Comparison of ENCODE assay signal across 8 mouse cellular contexts in genomic region chr3:138142733-138143314, GRCm38 (mm10). TPM values are rescaled to one million over a fixed set of nuclear protein-coding genes. Genes with fewer than 3 reads are reported as not detected.
DNase-seq lines count a peak whose midpoint lies in the region; ATAC-seq and TF ChIP-seq lines count a peak whose summit lies in the region.

No protein-coding gene starts in this region.

- no peak for DNase-seq in kidney, adult 18-20 months
- peak; percentile 7 for DNase-seq in brain, embryonic 14.5 days (ENCODE audit: low read depth)
- DNase-seq in midbrain, embryonic 14.5 days = peak; percentile 2
- DNase-seq in cerebellum, adult 11-12 months = no peak
- DNase-seq in thymus, adult 18-20 months = no peak

- H3K27me3 ChIP-seq in kidney, embryonic 14.5 days (ENCODE audit: control insufficient read depth, insufficient read depth, low read length) = no peaks in the 10 kb centered on the region
- H3K27me3 ChIP-seq in hindbrain, embryonic 13.5 days = no peaks in the 10 kb centered on the region
- no peaks in the 10 kb centered on the region for H3K27me3 ChIP-seq in midbrain, embryonic 14.5 days (ENCODE audit: control insufficient read depth, insufficient read depth, low read length)

- H3K27ac ChIP-seq in kidney, embryonic 14.5 days (ENCODE audit: low read depth, low read length) = peak overlapping the region; percentile 100
- peak overlapping the region; percentile 97 for H3K27ac ChIP-seq in hindbrain, embryonic 13.5 days
- peak overlapping the region; percentile 97 for H3K27ac ChIP-seq in midbrain, embryonic 14.5 days (replicated peaks; ENCODE audit: low read depth, low read length)

- no peak for ATAC-seq in kidney, embryonic 14.5 days (ENCODE audit: low FRiP score, low TSS enrichment)
- no peak for ATAC-seq in hindbrain, embryonic 13.5 days (ENCODE audit: low FRiP score)
- ATAC-seq in midbrain, embryonic 14.5 days (ENCODE audit: low FRiP score, low TSS enrichment) = no peak
- no peak for ATAC-seq in megakaryocyte progenitor cell, adult 5-6 weeks (replicated peaks; ENCODE audit: poor library complexity)

- H3K9ac ChIP-seq in kidney, embryonic 14.5 days (ENCODE audit: low read depth, low read length) = peak overlapping the region; percentile 82
- H3K9ac ChIP-seq in hindbrain, embryonic 13.5 days = peak overlapping the region; percentile 70
- peak overlapping the region; percentile 72 for H3K9ac ChIP-seq in midbrain, embryonic 14.5 days (replicated peaks; ENCODE audit: low read length)

- 6% methylated on average over 12 of the region's 12 CpGs for WGBS in kidney, embryonic 14.5 days
- 8% methylated on average over 12 of the region's 12 CpGs for WGBS in hindbrain, embryonic 13.5 days
- WGBS in midbrain, embryonic 14.5 days = 9% methylated on average over 12 of the region's 12 CpGs

- H3K4me2 ChIP-seq in kidney, embryonic 14.5 days (replicated peaks; ENCODE audit: low read depth, low read length) = peak overlapping the region; percentile 62
- peak overlapping the region; percentile 76 for H3K4me2 ChIP-seq in hindbrain, embryonic 13.5 days
- peak overlapping the region; percentile 71 for H3K4me2 ChIP-seq in midbrain, embryonic 14.5 days (ENCODE audit: low read length)

- no peaks in the 10 kb centered on the region for H3K36me3 ChIP-seq in kidney, embryonic 14.5 days (ENCODE audit: control insufficient read depth, insufficient read depth, low read length)
- no peaks in the 10 kb centered on the region for H3K36me3 ChIP-seq in hindbrain, embryonic 13.5 days
- no peaks in the 10 kb centered on the region for H3K36me3 ChIP-seq in midbrain, embryonic 14.5 days (ENCODE audit: control insufficient read depth, insufficient read depth, low read length)

- H3K4me3 ChIP-seq in kidney, embryonic 14.5 days (ENCODE audit: low read length) = peak overlapping the region; percentile 61
- H3K4me3 ChIP-seq in hindbrain, embryonic 13.5 days = peak overlapping the region; percentile 61
- H3K4me3 ChIP-seq in midbrain, embryonic 14.5 days (replicated peaks; ENCODE audit: low read depth, low read length) = peak overlapping the region; percentile 60

- TF ChIP-seq POLR2A in brain, embryonic 14.5 days (IDR thresholded peaks at IDR 0.05; ENCODE audit: borderline replicate concordance, extremely low read depth, insufficient read depth, insufficient read length, poor library complexity, severe bottlenecking) = no peak

- no peaks in the 10 kb centered on the region for H3K9me3 ChIP-seq in kidney, embryonic 14.5 days (ENCODE audit: control insufficient read depth, low read length)
- H3K9me3 ChIP-seq in hindbrain, embryonic 13.5 days = no peaks in the 10 kb centered on the region
- H3K9me3 ChIP-seq in midbrain, embryonic 14.5 days (ENCODE audit: control insufficient read depth, low read length) = no peaks in the 10 kb centered on the region

- TF ChIP-seq CTCF in brain, embryonic 14.5 days (IDR thresholded peaks at IDR 0.05; ENCODE audit: borderline replicate concordance, extremely low read depth, insufficient read depth, insufficient read length) = no peak

- 0 out of 2 replicates have a peak, but pooled peaks cover 2% of the 10 kb centered on the region for H3K4me1 ChIP-seq in kidney, embryonic 14.5 days (ENCODE audit: control insufficient read depth, insufficient read depth, low read length)
- H3K4me1 ChIP-seq in hindbrain, embryonic 13.5 days (replicated peaks) = peaks cover 4% of the 10 kb centered on the region
- H3K4me1 ChIP-seq in midbrain, embryonic 14.5 days (ENCODE audit: control insufficient read depth, insufficient read depth, low read length) = peaks cover 5% of the 10 kb centered on the region

RNA-seq across cellular contexts. Expression of gene Trmt10a, which starts 0.4 kb away (rescaled TPM):
- polyA plus RNA-seq in kidney, embryonic 14.5 days (2014; fragmentation: Nextera tagmentation; extraction: Ambion mirVana) = 15.7 and 15.8 TPM in 2 replicates
- polyA plus RNA-seq in brain, embryonic 14.5 days (2012; rRNA removed) = 6.6 and 7.3 TPM in 2 replicates
- polyA plus RNA-seq in hindbrain, embryonic 13.5 days (2015; fragmentation: Nextera tagmentation; extraction: Ambion mirVana) = 8.1 TPM in 2 replicates
- polyA plus RNA-seq in midbrain, embryonic 14.5 days (2014; fragmentation: Nextera tagmentation; extraction: Ambion mirVana) = 7.6 and 10.1 TPM in 2 replicates
- 5.6 and 8.2 TPM in 2 replicates for total RNA-seq in megakaryocyte progenitor cell, adult 5-6 weeks (2015)
- total RNA-seq in megakaryocyte progenitor cell, adult 5-6 weeks (2017) = 10.7 and 25.7 TPM in 2 replicates

RNA-seq across cellular contexts. Expression of gene Mttp, which starts 1.9 kb away (rescaled TPM):
- polyA plus RNA-seq in kidney, embryonic 14.5 days (2014; fragmentation: Nextera tagmentation; extraction: Ambion mirVana) = 7.5 and 7.6 TPM in 2 replicates
- polyA plus RNA-seq in brain, embryonic 14.5 days (2012; rRNA removed) = 4.7 and 4.9 TPM in 2 replicates
- 9.4 and 10.0 TPM in 2 replicates for polyA plus RNA-seq in hindbrain, embryonic 13.5 days (2015; fragmentation: Nextera tagmentation; extraction: Ambion mirVana)
- polyA plus RNA-seq in midbrain, embryonic 14.5 days (2014; fragmentation: Nextera tagmentation; extraction: Ambion mirVana) = 6.6 and 7.0 TPM in 2 replicates
- 3.1 and 4.5 TPM in 2 replicates for total RNA-seq in megakaryocyte progenitor cell, adult 5-6 weeks (2015)
- 2.0 and 5.6 TPM in 2 replicates for total RNA-seq in megakaryocyte progenitor cell, adult 5-6 weeks (2017)

RNA-seq across cellular contexts. Expression of gene 4930579F01Rik, which starts 50.8 kb away (rescaled TPM):
- 0.11 and 0.12 TPM in 2 replicates for polyA plus RNA-seq in kidney, embryonic 14.5 days (2014; fragmentation: Nextera tagmentation; extraction: Ambion mirVana)
- not detected in 2 replicates for polyA plus RNA-seq in brain, embryonic 14.5 days (2012; rRNA removed)
- polyA plus RNA-seq in hindbrain, embryonic 13.5 days (2015; fragmentation: Nextera tagmentation; extraction: Ambion mirVana) = 0.10 TPM in 1 of 2 replicates, not detected in the other
- not detected in 2 replicates for polyA plus RNA-seq in midbrain, embryonic 14.5 days (2014; fragmentation: Nextera tagmentation; extraction: Ambion mirVana)
- not detected in 2 replicates for total RNA-seq in megakaryocyte progenitor cell, adult 5-6 weeks (2015)
- not detected in 2 replicates for total RNA-seq in megakaryocyte progenitor cell, adult 5-6 weeks (2017)

Comparison
In these comparisons a context has a peak if more than half of its experiments do, and no peak if none do; other contexts are left out.
1. DNase-seq: peak in brain, embryonic 14.5 days (single experiment) and midbrain, embryonic 14.5 days (single experiment); none in kidney, adult 18-20 months (single experiment), cerebellum, adult 11-12 months (single experiment) and thymus, adult 18-20 months (0 of 2).
2. Peak in every context shown above with its lines, with median percentiles within 50 percentile points of each other: H3K27ac ChIP-seq, H3K4me2 ChIP-seq, H3K4me3 ChIP-seq and H3K9ac ChIP-seq.